Mouse (Mus musculus) lung, postnatal 0 days (tissue): ENCODE measurements around the gene Ppp6r3.

ENCODE experiments used
- CTCF ChIP-seq: IDR thresholded peaks from 2 replicates; pipeline ENCODE4 v1.5.1; 2016; ENCODE audit warnings: antibody characterized with exemption, mild to moderate bottlenecking
- EP300 ChIP-seq: IDR thresholded peaks from 2 replicates; pipeline ENCODE4 v1.6.1; 2016; ENCODE audit warnings: antibody characterized with exemption, mild to moderate bottlenecking, control low read depth

GRCm38 (mm10) chr19:3550101-3550500, 25.4 kb downstream of the Ppp6r3 start:
- TF ChIP-seq CTCF (no peak), EP300 (no peak)
